Mouse (Mus musculus): ENCODE measurements around the gene Ppm1k.
"Not testable (repeated sequence)": the region's sequence is repeated elsewhere in the genome, so short reads cannot be mapped to it uniquely, and the experiment has no call there.

Gene Ppm1k

DNA sequence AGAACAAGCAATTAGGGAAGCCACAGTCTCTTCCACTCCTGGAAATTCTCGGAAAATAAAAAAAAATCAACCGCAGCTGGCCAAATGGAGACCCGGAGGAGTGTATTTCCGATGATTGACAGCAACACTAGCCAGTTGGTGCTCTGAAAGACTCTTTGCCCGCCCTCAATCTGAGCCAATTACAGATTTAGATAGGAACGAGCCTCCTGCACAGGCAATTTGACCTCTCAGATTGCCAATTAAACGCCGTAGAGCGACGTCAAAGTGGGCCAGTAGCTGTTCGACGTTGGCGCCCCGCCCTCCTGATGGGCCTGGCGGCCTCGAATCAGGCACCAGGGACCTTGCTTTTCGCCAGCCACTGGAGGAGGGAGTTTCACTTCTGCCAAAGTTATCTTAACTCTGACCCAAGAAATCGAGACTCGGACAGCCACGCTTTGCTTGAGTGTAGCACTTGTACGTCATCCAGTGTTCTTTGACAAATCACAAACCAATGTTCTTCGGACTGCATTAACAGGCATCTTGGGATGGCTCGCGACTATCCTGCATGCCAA, at the start of gene Ppm1k:
TSS of gene Ppm1k (minus strand) at position 83 of the 551 bp plus-strand sequence.
- ChIA-PET CTCF (no interaction called here), POLR2A (interaction anchor here in 3 of 4 experiments (1.0 to 1.8 kb wide), 9 partner anchors 9 to 821 kb away, joined by 3 to 11 read pairs (median 4); partner anchors contain the start of genes Avl9 (in 2 of the 3), Fkbp9 (in 1 of the 3), Lancl2 (in 1 of the 3) and Nt5c3 (in 1 of the 3))

GRCm38 (mm10) chr6:57582356-57582755, 47.1 kb upstream of the Ppm1k start:
- CTCF ChIA-PET, result no interaction called here

DNA sequence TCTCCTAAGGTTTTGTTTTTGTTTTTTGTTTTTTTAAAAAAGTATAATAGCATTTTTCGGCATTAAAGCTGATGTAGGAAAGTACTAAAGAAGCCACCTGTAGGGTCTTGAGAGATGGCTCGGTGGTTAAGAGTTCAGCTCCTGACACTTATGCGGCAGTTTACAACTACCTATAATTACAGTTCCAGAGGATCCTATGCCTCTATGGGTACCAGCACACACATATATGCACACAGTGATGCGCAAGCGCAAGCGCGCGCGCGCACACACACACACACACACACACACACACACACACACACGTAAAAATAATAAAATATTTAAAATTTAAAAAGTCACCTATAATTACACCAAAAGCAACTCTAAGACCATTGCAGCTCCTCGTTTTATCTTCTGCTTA, 46.3 kb upstream of the Ppm1k start:
- ChIA-PET POLR2A (interaction anchor here in 2 of 4 experiments (0.6 to 0.9 kb wide), 2 partner anchors 746 to 769 kb away, joined by 3 to 4 read pairs; no protein-coding TSS in a partner anchor), CTCF (interaction anchor here in 2 of 4 experiments (0.7 to 0.9 kb wide), 2 partner anchors 11 to 200 kb away, joined by 3 to 11 read pairs; no protein-coding TSS in a partner anchor)

More at GRCm38 (mm10) chr6:57582356-57582755, 47.1 kb upstream of the Ppm1k start:
- POLR2A ChIA-PET, result interaction anchor here in 1 of 4 experiments (0.7 kb wide), 1 partner anchor 298 kb away, joined by 3 read pairs; no protein-coding TSS in a partner anchor

DNA sequence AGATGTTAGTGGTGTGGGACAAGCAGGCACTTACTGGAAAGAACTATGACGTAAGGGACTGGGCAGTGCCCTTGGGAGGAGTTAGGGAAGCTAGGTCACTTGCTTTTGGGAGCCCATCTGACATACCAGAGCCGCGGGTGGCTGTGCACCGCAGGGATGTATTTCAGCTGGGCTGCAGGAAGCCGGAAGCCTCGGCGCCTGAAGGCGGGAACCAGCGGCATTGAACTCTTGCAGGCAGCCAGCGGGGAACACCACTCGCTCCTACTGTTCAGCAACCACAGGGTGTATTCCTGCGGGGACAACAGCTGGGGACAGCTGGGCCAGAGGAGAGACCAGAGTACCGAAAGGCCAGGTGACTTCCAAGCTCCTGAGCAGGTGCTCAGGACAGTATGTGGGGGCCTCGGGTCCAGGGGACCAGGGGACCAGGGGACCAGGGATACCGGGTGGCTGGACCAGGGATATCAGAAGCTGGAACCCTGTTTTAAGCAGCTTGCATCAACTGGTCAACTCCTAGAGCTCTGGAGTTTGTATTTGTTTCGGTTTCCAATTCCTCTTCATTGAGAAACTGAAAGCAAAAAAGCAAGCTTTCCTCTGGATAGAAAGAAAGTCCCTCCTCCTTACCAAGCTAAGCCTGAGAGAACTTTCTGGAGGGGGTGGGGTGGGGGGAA, 45.7 kb upstream of the Ppm1k start, which contains the start of gene Herc6:
TSS of gene Herc6 (plus strand) at position 120 of the 668 bp plus-strand sequence.
- ChIA-PET POLR2A (interaction anchor here in 2 of 4 experiments (0.6 to 0.9 kb wide), 2 partner anchors 745 to 768 kb away, joined by 3 to 4 read pairs; no protein-coding TSS in a partner anchor), CTCF (interaction anchor here in 3 of 4 experiments (0.7 to 0.9 kb wide), 3 partner anchors 10 to 940 kb away, joined by 3 to 11 read pairs (median 8); no protein-coding TSS in a partner anchor)

GRCm38 (mm10) chr6:57571587-57571986, 36.3 kb upstream of the Ppm1k start:
- POLR2A ChIA-PET, result no interaction called here
- CTCF ChIA-PET, result interaction anchor here in 2 of 4 experiments (1.2 to 1.5 kb wide), 2 partner anchors 9 to 762 kb away, joined by 3 to 4 read pairs; partner anchors contain the start of gene Herc6 (in 1 of the 2)

DNA sequence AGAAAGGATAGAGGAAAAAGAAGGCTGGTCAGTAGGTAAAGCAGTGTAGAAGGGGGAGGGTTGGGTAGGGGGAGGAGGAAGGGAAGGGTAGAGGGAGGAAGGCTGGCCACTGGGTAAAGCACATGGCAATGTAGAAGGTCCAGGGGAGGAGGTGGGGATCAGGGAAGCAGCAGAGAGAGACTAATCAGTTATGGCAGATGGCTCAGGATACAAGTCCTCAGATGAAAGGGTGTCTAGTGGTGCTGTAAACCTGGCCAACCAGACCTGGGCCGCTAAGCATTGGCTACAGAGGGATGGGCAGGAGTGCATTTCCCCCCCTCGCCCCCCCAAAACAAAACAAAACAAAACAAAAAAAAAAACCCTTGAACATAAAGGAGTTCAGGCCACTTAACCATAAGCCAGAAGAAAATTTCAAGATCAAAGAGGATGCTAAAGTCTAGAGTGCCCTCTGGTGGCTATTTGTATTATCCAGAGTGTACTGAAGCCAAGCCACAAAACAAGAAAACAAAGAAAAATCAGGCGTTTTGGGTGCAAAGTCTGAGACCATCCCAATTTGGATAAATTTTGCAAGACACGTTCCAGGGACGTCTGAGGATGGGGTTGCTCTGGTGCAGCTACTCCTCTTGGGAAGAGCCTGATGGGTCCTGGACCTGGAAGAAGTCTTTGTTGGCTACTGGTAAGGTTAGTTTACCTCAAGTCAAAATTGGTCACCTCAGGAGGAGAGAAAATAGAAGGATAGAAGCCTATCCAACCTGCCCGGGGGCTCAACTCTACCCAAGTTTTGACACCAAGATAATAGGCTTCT, 35.1 kb upstream of the Ppm1k start:
- ChIA-PET CTCF (interaction anchor here in 3 of 4 experiments (0.6 to 1.5 kb wide), 3 partner anchors 11 to 761 kb away, joined by 3 to 4 read pairs (median 3); partner anchors contain the start of gene Herc6 (in 1 of the 3)), POLR2A (no interaction called here)

GRCm38 (mm10) chr6:57567630-57568029, 32.4 kb upstream of the Ppm1k start:
- CTCF ChIA-PET, result no interaction called here
- POLR2A ChIA-PET, result no interaction called here

- POLR2A ChIA-PET, result no interaction called here
- CTCF ChIA-PET, result no interaction called here
Observed at GRCm38 (mm10) chr6:57565452-57565851, 30.2 kb upstream of the Ppm1k start.

DNA sequence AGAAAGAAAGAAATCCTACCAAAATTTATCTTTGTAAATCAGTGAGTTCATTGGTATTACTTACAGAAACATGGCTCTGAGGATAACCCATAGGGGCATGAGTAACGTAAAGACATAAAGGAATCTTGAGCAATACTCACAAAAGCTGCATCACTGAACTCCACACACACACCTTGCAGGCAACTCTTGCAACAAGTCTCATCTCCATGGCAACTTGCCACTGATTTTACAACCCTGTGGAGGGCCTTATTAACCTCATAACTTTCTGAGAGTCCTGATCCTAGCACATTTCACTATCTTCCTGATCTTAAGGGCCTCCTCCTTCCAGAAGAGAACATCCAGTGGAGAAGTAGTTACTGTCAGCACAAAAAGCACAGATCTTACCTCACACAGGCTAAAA, 28.2 kb upstream of the Ppm1k start:
- CTCF ChIA-PET, result no interaction called here

GRCm38 (mm10) chr6:57557796-57558317, 22.6 kb upstream of the Ppm1k start:
- ChIA-PET POLR2A (no interaction called here), CTCF (no interaction called here)

More for the DNA sequence above, 28.2 kb upstream of the Ppm1k start:
- POLR2A ChIA-PET, result no interaction called here

DNA sequence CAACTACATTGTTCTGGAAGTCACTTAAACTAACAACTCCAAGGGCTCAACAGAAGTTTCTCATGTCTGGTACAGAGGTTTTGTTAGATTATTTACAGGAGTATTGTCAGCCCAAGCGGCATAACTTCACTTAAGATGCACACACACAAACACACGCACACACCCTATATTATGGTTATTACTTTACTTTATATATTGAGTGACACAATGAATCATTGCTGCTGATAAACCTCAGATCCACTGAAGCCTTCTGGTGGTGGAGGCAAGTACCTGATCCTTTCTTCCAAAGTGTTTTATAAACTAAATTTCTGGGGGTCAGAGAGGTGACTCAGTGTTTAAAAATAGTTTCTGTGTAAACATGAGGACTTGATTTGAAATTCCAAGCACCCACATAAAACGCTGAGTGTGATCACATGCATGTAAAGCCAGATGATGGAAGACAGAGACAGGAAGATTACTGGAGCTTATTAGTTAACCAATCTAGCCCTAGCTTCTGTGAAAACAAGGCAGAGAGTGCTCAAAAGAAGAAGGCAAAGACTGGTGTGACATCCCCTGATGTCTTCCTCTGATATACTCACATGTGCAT, 16.0 kb upstream of the Ppm1k start:
- CTCF ChIA-PET, result no interaction called here

GRCm38 (mm10) chr6:57544866-57545265, 9.6 kb upstream of the Ppm1k start:
- ChIA-PET CTCF (no interaction called here), POLR2A (no interaction called here)

More for the DNA sequence above, 16.0 kb upstream of the Ppm1k start:
- POLR2A ChIA-PET, result interaction anchor here in 1 of 4 experiments (0.7 kb wide), 1 partner anchor 1071 kb away, joined by 5 read pairs; no protein-coding TSS in a partner anchor

DNA sequence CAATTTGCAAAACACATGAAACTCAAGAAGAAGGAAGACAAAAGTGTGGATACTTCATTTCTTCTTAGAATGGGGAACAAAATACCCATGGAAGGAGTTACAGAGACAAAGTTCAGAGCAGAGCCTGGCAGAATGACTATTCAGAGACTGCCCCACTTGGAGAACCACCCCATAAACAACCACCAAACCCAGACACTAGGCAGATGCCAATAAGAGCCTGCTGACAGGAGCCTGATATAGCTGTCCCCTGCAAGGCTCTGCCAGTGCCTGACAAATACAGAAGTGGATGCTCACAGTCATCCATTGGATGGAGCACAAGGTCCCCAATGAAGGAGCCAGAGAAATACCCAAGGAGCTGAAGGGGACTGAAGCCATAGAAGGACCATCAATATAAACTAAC, 8.3 kb upstream of the Ppm1k start:
- POLR2A ChIA-PET, CTCF ChIA-PET: not testable (repeated sequence)

GRCm38 (mm10) chr6:57541737-57542335, 6.6 kb upstream of the Ppm1k start:
- CTCF ChIA-PET, result no interaction called here
- POLR2A ChIA-PET, result no interaction called here

- CTCF ChIA-PET, result no interaction called here
- POLR2A ChIA-PET, result no interaction called here
Observed at GRCm38 (mm10) chr6:57540950-57541498, 5.8 kb upstream of the Ppm1k start.

- POLR2A ChIA-PET, result no interaction called here
- CTCF ChIA-PET, result no interaction called here
Observed at GRCm38 (mm10) chr6:57537887-57538286, 2.6 kb upstream of the Ppm1k start.

- CTCF ChIA-PET, result no interaction called here
Observed at GRCm38 (mm10) chr6:57535971-57536669, 852 bp upstream of the Ppm1k start.

More at GRCm38 (mm10) chr6:57535971-57536669, 852 bp upstream of the Ppm1k start:
- POLR2A ChIA-PET, result interaction anchor here in 3 of 4 experiments (0.6 to 1.8 kb wide), 7 partner anchors 9 to 822 kb away, joined by 3 to 11 read pairs (median 4); partner anchors contain the start of genes Avl9 (in 2 of the 3) and Fkbp9 (in 1 of the 3)

Data from embryonic stem cell, embryonic (primary cell).